Mouse (Mus musculus) spleen, adult 12 weeks (tissue): ENCODE data around the gene Fam241b.

Experiments used
- DNase-seq: peaks from one replicate; pipeline ENCODE4 v3.0.0; 2022; ENCODE audit warnings: low spot score

Gene Fam241b

DNA sequence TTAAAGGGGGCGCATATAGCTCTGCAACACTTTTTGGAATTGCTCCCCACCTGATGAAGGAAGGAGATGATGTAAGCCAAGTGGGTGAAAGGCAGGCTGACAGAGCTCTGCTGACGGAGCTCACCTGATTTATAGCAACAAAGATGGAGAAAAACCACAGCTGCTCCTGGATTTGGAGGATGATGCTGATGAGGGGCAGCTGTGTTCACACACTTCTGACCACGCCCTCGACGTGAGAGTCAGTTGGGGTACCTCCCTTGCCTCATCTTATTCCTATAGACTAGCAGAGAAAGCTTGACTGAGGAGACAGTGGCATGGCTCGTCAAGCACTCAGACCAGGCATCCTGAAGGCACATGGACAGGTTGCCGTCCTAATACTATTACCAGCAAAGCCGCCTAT, at the start of gene Fam241b:
TSS of gene Fam241b (minus strand) at position 101 of the 400 bp plus-strand sequence.
- DNase-seq, result no peak

GRCm38 (mm10) chr10:62192701-62193157, 49.0 kb upstream of the Fam241b start:
- no peak for DNase-seq

DNA sequence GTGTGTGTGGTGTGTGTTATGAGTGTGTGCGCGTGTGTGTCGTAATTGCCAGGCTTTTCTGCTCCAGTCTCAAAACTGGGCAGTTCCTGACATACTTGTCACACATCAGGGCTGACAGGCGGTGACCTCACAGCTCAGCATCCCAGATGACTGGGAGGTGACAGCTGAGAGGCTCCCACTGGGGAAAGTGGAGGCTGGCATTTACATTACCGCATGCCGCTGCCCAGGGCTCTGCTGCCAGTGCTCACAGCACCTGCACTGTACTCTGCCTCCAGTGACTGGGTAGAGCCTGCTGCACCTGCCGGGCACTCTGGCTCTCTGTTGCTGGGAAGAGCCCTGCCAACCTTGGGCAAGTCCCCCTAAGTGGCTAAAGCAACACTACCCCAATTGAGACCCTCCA, 47.1 kb upstream of the Fam241b start:
- DNase-seq, result no peak

GRCm38 (mm10) chr10:62189910-62190309, 46.2 kb upstream of the Fam241b start:
- no peak for DNase-seq

DNA sequence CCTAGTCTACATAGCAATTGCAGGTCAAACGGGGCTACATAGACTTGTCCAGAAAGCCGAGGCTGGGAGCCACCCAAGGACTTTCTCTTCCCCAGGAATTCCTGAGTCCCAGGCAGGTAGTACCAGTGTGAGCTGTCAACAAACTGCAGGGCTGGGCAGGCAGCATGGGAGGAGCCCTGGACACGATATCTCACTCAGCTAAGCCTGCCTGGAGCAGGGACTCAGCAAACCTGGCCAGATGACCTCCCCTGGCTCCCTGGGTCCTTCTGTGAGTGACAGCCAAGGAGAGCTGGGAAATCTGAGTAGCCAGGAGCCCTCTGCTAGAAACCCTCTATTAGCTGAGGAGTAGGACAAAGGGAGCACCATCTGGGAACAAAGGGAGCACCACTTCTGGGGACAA, 45.6 kb upstream of the Fam241b start:
- DNase-seq, result no peak

DNA sequence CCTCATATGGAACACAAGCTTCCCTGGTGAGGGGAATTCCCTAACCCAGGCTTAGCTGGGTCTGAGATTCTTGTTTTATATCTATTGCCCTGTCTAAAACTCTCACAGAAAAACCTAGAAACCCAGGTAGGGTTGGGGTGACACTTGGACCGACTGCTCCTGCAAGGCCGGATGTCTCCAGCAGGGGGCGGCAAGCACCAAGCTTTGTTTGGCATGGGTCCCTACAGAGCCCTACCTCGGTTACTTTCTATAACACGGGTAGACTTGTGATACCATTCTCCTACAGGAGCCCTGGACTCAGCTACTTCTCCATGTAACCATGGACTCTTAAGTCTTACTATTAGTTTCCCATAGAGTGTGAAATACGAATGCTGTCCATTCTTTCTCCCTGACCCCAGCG, 43.2 kb upstream of the Fam241b start:
- DNase-seq, result peak; percentile 73

DNA sequence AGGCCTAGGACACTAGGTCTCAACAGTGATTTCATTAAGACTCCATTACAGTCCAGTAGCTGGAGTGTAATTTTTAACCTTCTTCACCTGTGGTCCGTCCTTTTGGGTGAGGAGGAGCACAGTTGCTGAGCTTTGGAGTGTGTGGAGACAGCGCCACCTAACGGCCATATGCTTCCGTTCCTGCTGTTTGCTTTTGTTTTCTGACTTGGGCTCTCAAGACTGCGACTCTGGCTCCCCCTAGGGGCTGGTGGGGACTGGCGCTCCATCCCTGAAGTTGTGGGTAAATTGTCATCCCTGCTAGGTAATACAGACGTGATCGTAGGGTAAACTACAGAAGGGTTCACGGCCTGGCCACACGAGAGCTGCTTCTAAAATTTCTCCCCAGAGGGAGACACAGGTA, 39.3 kb upstream of the Fam241b start:
- peak; percentile 89 for DNase-seq

DNA sequence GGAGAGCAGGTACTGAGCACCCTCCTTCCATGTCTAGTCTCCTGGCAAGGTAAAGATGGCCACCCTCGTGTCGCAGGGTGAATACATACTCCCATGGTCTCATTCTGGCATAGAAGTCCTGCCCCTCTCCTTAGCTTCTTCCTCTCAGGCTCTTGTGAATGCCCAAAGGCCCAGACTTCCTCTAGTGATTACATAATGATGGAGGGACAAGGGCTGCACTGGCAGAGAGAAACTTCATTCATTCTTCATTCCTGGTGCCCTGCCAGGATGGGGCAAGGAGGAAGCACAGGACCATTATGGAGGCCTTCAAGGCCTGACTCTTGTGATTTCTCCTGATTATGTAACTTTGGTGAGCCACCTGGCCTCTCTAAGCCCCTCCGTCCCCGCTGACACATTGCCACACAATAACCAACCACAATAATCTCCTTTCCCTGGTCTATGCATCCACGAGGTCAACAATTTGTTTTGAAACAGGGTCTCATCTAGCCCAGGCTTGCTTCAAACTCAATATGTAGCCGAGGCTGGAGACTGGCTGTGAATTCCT, 38.8 kb upstream of the Fam241b start:
- no peak for DNase-seq

DNA sequence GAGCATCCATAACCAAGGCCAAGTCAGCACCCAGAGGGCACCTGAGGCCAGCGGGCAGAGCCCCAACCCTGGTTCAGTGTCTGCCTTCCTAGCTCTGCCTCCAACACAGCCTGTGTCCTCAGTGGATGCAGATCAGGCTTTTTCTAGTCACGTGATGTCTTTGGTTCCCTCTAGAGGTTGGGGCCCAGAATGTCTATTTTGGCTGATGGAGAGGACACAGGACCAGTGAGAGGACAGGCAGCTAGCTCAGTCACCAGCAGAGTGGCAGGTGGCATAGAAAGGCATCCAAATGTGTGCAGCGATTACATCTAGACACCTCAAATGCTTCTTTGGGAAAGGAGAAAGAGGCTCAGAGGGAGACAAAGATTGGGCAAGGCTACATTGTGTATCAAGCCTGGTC, 38.0 kb upstream of the Fam241b start:
- no peak for DNase-seq

DNA sequence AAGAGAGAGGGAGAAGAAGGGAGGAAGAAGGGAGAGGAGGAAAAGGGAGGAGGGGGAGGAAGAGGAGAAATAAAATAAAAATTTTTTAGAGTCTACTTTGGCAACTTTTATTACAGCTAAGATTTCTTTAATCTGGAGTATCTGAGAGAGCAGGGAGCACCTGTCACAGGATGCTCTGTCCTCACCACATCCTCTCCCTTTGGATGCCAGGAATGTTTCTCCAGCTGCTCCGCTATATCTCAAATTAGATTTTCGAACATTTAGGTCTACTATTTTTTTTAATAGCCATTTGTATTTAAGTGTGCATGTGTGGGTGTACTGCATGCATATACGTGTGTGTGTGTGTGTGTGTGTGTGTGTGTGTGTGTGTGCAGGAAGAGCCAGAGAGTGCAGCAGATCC, 36.2 kb upstream of the Fam241b start:
- DNase-seq, result no peak

- no peak for DNase-seq
These were observed 31.0 kb upstream of the Fam241b start for GRCm38 (mm10) chr10:62174533-62175313.

- no peak for DNase-seq
These were observed 30.3 kb upstream of the Fam241b start for GRCm38 (mm10) chr10:62173941-62174448.

DNA sequence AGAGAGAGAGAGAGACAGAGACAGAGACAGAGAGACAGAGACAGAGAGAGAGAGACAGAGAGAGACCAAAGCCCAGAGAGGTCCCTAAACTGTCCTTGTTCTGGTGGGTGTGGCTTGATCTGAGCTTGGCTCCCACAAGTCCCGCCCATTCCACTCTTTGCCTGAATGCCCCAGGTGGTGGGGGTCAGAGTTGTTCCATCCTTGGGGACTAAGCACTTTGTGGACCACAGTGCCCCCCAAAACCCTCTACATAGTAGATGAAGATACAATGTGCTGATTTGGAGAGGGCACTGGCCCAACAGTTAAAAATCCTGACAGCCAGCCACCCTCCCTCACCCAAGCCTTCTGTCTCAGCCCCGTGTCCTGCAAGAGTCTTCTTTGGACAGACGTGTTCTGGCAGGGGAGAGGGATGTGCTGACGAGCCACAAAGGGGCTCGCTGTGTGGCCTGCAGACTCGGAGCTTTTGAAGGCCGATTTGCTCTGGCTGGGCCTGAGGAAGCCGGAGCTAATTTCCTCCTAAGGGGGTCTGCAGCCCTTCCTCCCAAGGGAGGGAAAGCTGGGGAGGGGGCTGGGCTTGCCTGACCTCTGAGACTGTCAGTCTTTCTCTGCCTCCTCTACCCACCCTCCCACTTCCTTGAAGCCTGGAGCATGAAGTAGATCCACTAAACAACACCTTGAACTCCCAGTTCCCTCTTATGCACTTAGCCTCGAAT, 29.3 kb upstream of the Fam241b start:
- no peak for DNase-seq

DNA sequence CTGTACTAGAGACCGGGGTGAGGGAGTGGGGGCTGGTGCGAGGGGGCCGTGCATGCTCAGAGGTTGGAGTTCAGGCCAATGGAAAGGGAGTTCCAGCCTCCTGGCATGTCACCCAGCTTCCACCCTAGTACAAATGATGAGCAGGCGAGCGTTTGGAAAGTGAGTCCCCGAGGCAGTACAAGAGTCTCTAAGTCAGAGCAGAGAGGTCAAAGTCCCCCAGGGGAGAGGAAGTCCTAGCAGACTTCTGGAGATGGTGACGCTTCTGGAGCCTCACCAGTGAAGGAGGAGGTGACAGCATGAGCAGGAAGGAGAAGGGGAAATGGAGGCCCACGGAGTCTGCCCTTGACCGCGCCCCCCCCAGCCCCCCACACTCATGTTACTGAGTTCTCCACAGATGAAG, 18.7 kb upstream of the Fam241b start:
- no peak for DNase-seq

DNA sequence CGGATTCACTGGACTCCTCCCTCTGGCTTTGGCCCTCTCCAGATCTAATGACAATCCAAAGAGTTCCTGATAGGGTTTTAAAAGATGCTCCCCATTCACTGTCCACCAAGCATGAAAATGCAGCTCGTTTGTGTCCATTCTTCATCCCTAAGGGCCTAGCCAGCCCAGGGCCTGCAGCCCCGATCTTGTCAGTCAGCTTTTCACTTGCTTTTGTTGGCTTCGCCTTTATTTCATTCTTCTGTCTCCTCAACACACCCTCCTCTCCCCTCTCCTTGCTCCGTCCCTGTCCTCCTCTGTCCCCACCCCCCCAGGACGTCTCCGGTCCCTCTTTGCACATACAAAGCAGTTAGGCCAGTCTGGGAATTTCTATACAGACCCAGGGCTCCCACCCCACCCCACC, 6.2 kb upstream of the Fam241b start:
- no peak for DNase-seq

DNA sequence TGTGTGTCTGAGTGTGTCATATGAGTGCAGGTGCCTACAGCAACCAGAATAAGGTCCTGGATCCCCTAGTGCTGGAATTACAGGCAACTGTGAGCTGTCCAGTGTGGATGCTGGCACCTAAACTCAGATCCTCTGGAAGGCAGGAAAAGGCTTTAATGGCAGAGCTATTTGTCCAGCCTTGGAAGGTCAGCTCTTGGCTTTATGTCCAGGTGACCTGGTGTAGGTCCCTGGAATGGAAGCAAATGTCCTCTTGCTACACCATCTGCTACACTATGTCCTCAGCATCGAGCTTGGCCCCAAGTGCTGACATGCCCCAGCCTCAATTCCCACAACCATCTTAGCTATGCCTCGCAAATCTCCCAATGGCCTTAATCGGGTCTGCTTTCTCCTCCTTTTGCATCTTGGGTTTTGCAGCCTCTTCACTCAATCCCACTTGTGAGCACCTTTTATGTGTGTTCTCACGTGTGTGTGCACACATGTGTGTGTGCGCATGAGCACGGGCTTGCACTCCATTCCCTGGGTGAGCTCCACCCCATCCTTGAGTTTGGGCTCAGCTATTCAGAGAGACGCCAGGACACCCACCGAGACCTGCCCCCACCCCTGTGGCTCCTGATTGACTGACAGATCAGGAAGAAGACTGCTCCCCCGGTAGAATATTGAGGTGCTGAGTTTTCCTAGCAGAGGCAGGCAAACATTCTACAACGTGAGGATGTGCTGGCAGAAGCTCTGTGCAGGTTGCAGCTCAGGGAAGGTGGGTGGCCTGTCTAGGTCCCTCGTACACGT, 3.9 kb upstream of the Fam241b start:
- no peak for DNase-seq

DNA sequence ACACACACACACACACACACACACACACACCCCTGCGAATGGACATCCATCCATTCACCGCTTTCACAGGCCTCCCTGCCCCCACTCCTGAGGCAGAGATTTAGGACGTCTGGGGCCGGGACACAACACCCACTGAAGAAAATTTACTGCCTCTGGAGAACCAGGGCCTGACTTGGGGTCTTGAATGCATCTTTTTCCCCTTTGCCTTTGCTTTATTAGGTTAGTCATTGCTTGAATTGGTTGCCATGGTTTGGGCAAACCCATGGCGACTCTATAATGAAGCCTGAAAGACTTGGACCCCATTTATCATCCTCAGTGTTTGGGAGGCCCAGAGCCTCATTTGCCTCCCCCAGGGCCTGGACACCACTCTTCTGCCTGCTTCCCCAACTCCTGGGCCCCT, 2.2 kb upstream of the Fam241b start:
- no peak for DNase-seq

DNA sequence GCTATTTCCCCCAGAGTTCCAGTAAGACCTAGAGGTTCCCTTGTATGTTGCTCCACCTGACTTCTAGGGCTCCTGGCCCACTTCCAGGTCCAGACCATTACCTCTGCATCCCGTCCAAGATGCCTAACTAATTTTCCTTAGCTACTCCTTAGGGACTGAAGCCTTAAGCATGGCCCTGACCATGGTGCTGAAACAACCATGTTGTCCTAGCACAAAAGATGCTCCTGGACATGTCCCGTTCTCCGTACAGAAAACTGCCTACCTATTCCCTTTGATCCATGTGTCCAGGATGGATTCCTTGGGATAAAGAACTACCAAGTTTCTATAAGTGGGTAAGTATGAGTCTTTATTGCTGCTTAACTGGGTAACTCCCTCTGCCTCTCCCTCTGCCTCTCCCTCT, 5.7 kb downstream of the Fam241b start:
- no peak for DNase-seq

- no peak for DNase-seq
These were observed 6.6 kb downstream of the Fam241b start for GRCm38 (mm10) chr10:62137150-62137549.

GRCm38 (mm10) chr10:62135696-62136470, 7.8 kb downstream of the Fam241b start:
- DNase-seq, result no peak

DNA sequence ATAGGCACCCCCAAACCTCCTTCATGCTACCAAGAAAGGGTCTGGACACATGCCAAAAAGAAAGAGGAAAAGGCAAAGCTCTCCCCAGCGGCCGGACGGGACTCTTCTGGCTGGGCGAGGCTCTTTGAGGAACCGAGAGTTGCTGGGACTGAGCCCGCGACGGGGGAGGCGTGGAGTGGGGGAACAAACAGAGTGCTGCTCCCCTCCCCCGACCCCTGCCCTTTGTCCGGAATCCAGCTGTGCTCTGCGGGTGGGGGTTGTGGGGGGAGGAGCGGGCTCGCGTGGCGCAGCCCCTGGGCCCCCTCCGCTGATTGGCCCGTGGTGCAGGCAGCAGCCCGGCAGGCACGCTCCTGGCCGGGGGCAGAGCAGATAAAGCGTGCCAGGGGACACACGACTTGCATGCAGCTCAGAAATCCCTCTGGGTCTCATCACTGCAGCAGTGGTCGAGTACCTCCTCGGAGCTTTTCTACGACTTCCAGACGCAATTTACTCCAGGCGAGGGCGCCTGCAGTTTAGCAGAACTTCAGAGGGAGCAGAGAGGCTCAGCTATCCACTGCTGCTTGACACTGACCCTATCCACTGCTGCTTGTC, 10.9 kb downstream of the Fam241b start, which contains the start of gene Neurog3:
TSS of gene Neurog3 (plus strand) at position 400 of the 591 bp plus-strand sequence.
- DNase-seq, result no peak
